Mouse (Mus musculus) erythroblast, embryonic 14.5 days (primary cell): ENCODE measurements around the gene Slx1b.

ENCODE experiments used
- GATA1 ChIP-seq: IDR thresholded peaks from 2 replicates; pipeline ENCODE4 v1.6.1; 2012; ENCODE audit warnings: low read length, inconsistent platforms, mixed read lengths
- TAL1 ChIP-seq: IDR thresholded peaks from 3 replicates; pipeline ENCODE4 v1.6.1; 2012; ENCODE audit warnings: low read length, inconsistent platforms, mixed read lengths

GRCm38 (mm10) chr7:126696303-126696702, 719 bp upstream of the Slx1b start:
- TF ChIP-seq GATA1: no peak
- no peak for TF ChIP-seq TAL1
